Mouse (Mus musculus): ENCODE results near the gene Olfr136. TPM values are rescaled to one million over a fixed set of nuclear protein-coding genes. Genes with fewer than 3 reads are reported as not detected.

Gene Olfr136
- not detected for polyA plus RNA-seq (2014; fragmentation: Illumina TruSeq; extraction: RNeasy Lipid Tissue Mini Kit (QIAGEN cat#74804); ENCODE audit: low read depth, low replicate concordance)

GRCm38 (mm10) chr17:38329531-38329930 is at the start of gene Olfr136:
Gene Olfr136 (plus strand): TSS chr17:38329831.

GRCm38 (mm10) chr17:38307470-38307869 is 22.2 kb upstream of the Olfr136 start, which contains the start of gene Olfr137:
Gene Olfr137 (minus strand): TSS chr17:38307570.

Other genes with a start within 250 kb of the Olfr136 start
- gene Olfr131, start 241.1 kb upstream of the Olfr136 start, polyA plus RNA-seq (2014; fragmentation: Illumina TruSeq; extraction: RNeasy Lipid Tissue Mini Kit (QIAGEN cat#74804); ENCODE audit: low read depth, low replicate concordance): not detected
- gene Olfr132, start 195.3 kb upstream of the Olfr136 start, polyA plus RNA-seq (2014; fragmentation: Illumina TruSeq; extraction: RNeasy Lipid Tissue Mini Kit (QIAGEN cat#74804); ENCODE audit: low read depth, low replicate concordance): not detected
- not detected for gene Olfr133, start 184.6 kb upstream of the Olfr136 start, polyA plus RNA-seq (2014; fragmentation: Illumina TruSeq; extraction: RNeasy Lipid Tissue Mini Kit (QIAGEN cat#74804); ENCODE audit: low read depth, low replicate concordance)
- not detected for gene Olfr134, start 158.4 kb upstream of the Olfr136 start, polyA plus RNA-seq (2014; fragmentation: Illumina TruSeq; extraction: RNeasy Lipid Tissue Mini Kit (QIAGEN cat#74804); ENCODE audit: low read depth, low replicate concordance)
- gene Olfr135, start 125.5 kb upstream of the Olfr136 start, polyA plus RNA-seq (2014; fragmentation: Illumina TruSeq; extraction: RNeasy Lipid Tissue Mini Kit (QIAGEN cat#74804); ENCODE audit: low read depth, low replicate concordance): not detected
- gene Olfr138, start 68.8 kb upstream of the Olfr136 start, polyA plus RNA-seq (2014; fragmentation: Illumina TruSeq; extraction: RNeasy Lipid Tissue Mini Kit (QIAGEN cat#74804); ENCODE audit: low read depth, low replicate concordance): not detected
- gene Olfr137, start 22.3 kb upstream of the Olfr136 start, polyA plus RNA-seq (2014; fragmentation: Illumina TruSeq; extraction: RNeasy Lipid Tissue Mini Kit (QIAGEN cat#74804); ENCODE audit: low read depth, low replicate concordance): not detected
- gene Esp36, start 90.4 kb downstream of the Olfr136 start, polyA plus RNA-seq (2014; fragmentation: Illumina TruSeq; extraction: RNeasy Lipid Tissue Mini Kit (QIAGEN cat#74804); ENCODE audit: low read depth, low replicate concordance): not detected
- gene Esp34, start 224.4 kb downstream of the Olfr136 start, polyA plus RNA-seq (2014; fragmentation: Illumina TruSeq; extraction: RNeasy Lipid Tissue Mini Kit (QIAGEN cat#74804); ENCODE audit: low read depth, low replicate concordance): not detected